Mouse (Mus musculus): ENCODE data around the gene Birc5.

DNA sequence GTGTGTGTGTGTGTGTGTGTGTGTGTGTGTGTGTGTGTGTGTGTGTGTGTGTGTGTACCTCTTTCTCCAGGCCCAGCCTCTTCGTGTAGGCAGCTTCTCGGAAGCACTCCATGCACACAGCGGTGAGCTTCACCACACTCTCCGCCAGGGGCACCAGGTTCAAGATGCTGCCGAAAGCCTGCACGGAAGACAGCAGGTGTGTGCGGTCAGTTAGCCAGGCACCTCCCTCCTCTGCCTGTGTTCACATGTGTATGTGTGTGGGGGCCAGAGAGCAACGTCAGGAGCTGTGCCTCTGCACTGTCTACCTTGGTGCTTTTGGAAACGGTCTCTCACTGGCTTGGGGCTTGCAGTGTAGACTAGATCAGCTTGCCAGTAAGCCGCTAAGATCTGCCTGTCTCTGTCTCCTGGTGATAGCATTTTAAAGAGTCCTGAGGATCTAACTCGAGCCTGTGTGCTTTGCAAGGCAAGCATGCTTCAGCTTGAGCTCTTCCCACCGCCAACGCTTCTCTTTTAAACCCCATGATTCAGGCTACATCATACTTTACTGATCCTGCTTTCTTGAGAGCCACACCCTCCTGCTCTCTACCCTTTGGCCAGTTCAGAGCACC lies 32.6 kb upstream of the Birc5 start:
- TF ChIP-seq POLR2A (IDR thresholded peaks at IDR 0.05; ENCODE audit: low read depth, low read length) (0 out of 2 replicates have a peak, but pooled peaks have one; percentile 19), CTCF (IDR thresholded peaks at IDR 0.05; ENCODE audit: extremely low read depth, insufficient read length, insufficient replicate concordance, low read depth, low read length) (no peak)
